Mouse (Mus musculus): Measurements from ENCODE around the gene Prrt2.
A peak's percentile ranks its signal among the peaks of the same experiment; 100 is the strongest.

- no peak for TF ChIP-seq CTCF (IDR thresholded peaks at IDR 0.05; ENCODE audit: insufficient read depth, low read length)
- peak; percentile 29; the same call in 1 of the 2 replicates for TF ChIP-seq POLR2A (IDR thresholded peaks at IDR 0.05; ENCODE audit: borderline replicate concordance, extremely low read depth, low read depth, low read length)
Measured at GRCm38 (mm10) chr7:127008239-127009019, 12.6 kb downstream of the Prrt2 start.

Measured in lung, adult 2 months (tissue).